Mouse (Mus musculus): ENCODE results near the gene Vamp2. TPM values are rescaled to one million over a fixed set of nuclear protein-coding genes. Genes with fewer than 3 reads are reported as not detected.
A peak's percentile ranks its signal among the peaks of the same experiment; 100 is the strongest.

Vamp2 gene
- total and polyA plus RNA-seq, 2 experiments from 2014 or later = 25.2 to 59.2 TPM

GRCm38 (mm10) chr11:69123056-69123692 lies 34.9 kb downstream of the Vamp2 start:
- Histone ChIP-seq H3K27me3 (ENCODE audit: control insufficient read depth, insufficient read depth, low read length) (no peaks in the 10 kb centered on the region), H3K4me1 (ENCODE audit: control insufficient read depth, insufficient read depth) (peaks cover 30% of the 10 kb centered on the region), H3K9ac (replicated peaks; ENCODE audit: low read depth, low read length) (peak overlapping the region; percentile 60), H3K27ac (ENCODE audit: low read depth) (peak overlapping the region; percentile 90), H3K4me2 (ENCODE audit: low read depth, low read length) (peak overlapping the region; percentile 90), H3K9me3 (replicated peaks; ENCODE audit: control insufficient read depth, low read length) (no peaks in the 10 kb centered on the region), H3K36me3 (replicated peaks; ENCODE audit: control insufficient read depth, insufficient read depth, low read length) (no peaks in the 10 kb centered on the region), H3K4me3 (ENCODE audit: low read depth, low read length) (peak overlapping the region; percentile 68)
- 1% methylated on average over 29 of the region's 29 CpGs for WGBS
- no peak for ATAC-seq (ENCODE audit: insufficient read depth, low read depth)
- TF ChIP-seq EP300 (IDR thresholded peaks at IDR 0.05; ENCODE audit: low read depth) (no peak), CTCF (IDR thresholded peaks at IDR 0.05; ENCODE audit: low read depth) (no peak)
- peak; percentile 76 for DNase-seq (ENCODE audit: low spot score)

DNA sequence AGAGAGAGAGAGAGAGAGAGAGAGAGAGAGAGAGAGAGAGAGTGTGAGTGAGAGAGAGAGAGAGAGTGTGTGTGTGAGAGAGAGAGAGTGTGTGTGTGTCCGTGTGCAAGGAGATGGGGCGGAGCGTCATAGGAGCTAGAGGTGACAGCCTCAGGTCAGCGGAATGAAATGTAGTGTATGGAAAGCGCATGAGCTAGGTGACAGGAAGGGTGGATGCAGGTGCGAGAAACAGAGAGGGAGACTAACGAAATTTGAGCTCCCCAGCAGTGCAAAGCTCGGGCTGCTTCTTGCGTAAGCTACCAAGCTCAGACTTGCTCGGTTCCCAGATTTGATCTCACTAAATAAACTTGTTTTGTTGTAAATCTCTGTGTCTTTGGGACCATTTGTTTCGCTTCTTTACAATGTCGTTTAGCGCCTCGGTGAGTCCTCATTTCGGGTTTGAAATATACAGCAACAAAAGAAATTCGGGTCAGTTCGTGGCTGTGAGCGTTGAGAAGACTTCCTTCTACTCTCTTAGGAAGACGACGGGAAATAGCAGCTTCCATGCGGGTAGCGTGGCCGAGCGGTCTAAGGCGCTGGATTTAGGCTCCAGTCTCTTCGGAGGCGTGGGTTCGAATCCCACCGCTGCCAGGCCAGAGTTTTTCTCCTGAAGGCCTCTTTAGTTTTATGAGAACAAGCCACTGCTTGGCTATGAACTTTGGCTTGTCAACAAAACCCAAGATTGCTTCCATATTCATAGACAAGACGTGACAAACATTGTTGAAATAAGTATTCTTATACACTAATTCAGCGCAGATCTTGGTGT lies 35.6 kb downstream of the Vamp2 start:
- Histone ChIP-seq H3K9ac (replicated peaks; ENCODE audit: low read depth, low read length) (peak overlapping the region; percentile 50), H3K4me3 (ENCODE audit: low read depth, low read length) (peak overlapping the region; percentile 68), H3K36me3 (replicated peaks; ENCODE audit: control insufficient read depth, insufficient read depth, low read length) (no peaks in the 10 kb centered on the region), H3K4me2 (ENCODE audit: low read depth, low read length) (peak overlapping the region; percentile 90), H3K4me1 (ENCODE audit: control insufficient read depth, insufficient read depth) (peaks cover 29% of the 10 kb centered on the region), H3K27me3 (ENCODE audit: control insufficient read depth, insufficient read depth, low read length) (no peaks in the 10 kb centered on the region), H3K27ac (ENCODE audit: low read depth) (peak overlapping the region; percentile 90), H3K9me3 (replicated peaks; ENCODE audit: control insufficient read depth, low read length) (no peaks in the 10 kb centered on the region)
- ATAC-seq (ENCODE audit: insufficient read depth, low read depth) = peak; percentile 51
- peak; percentile 79 for DNase-seq (ENCODE audit: low spot score)
- WGBS = under 1% methylated on average over 31 of the region's 31 CpGs
- TF ChIP-seq CTCF (IDR thresholded peaks at IDR 0.05; ENCODE audit: low read depth) (0 out of 2 replicates have a peak, but pooled peaks have one; percentile 10), EP300 (IDR thresholded peaks at IDR 0.05; ENCODE audit: low read depth) (no peak)

- Histone ChIP-seq H3K4me1 (ENCODE audit: control insufficient read depth, insufficient read depth) (peaks cover 25% of the 10 kb centered on the region), H3K27me3 (ENCODE audit: control insufficient read depth, insufficient read depth, low read length) (no peaks in the 10 kb centered on the region), H3K4me2 (ENCODE audit: low read depth, low read length) (peak overlapping the region; percentile 90; the same call in 1 of the 2 replicates), H3K4me3 (ENCODE audit: low read depth, low read length) (peak overlapping the region; percentile 68; the same call in 1 of the 2 replicates), H3K27ac (ENCODE audit: low read depth) (no peak overlapping the region), H3K36me3 (replicated peaks; ENCODE audit: control insufficient read depth, insufficient read depth, low read length) (no peaks in the 10 kb centered on the region), H3K9me3 (replicated peaks; ENCODE audit: control insufficient read depth, low read length) (no peaks in the 10 kb centered on the region), H3K9ac (replicated peaks; ENCODE audit: low read depth, low read length) (no peak overlapping the region)
- ATAC-seq (ENCODE audit: insufficient read depth, low read depth) (peak; percentile 25), DNase-seq (ENCODE audit: low spot score) (peak; percentile 79)
- no peak for TF ChIP-seq EP300 (IDR thresholded peaks at IDR 0.05; ENCODE audit: low read depth)
- TF ChIP-seq CTCF (IDR thresholded peaks at IDR 0.05; ENCODE audit: low read depth) = no peak
- WGBS = 0% methylated on average over 3 of the region's 3 CpGs
Observed at GRCm38 (mm10) chr11:69124498-69124847, 36.2 kb downstream of the Vamp2 start.

DNA sequence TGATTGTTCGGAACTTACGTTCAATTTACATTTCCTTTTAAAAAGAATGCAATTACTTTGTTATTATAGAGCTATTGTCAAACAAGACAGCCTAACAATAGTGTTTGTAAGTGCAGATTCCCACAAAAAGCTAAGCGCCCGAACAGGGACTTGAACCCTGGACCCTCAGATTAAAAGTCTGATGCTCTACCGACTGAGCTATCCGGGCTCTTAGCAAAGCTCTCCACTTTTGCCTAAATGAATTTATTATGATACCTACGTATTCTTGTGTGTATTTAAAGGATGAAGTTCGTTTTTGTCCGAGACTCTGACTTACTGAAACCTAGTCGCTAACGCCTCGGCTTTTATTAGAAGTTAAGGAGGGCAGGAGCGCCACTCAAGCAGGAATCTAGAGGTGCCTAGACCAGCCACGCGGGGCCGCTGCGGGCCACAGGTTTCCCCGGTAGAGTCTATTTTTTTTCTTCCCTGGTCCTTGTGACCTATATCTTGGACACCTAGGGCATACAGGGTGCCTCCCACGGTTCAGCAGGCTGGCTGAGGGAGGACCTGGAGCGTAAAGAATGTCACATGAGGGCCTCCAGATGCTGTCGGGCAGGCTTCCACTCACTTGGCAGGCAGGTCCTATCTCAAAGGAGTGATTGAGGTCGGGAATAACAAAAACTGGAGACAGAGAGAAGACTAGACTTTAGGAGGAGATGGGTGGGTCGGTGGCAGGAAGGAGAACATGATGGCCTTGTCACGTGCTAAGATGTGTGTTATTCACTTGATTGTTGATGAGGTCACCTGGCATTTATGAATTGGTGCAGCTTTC lies 37.0 kb downstream of the Vamp2 start:
- ATAC-seq (ENCODE audit: insufficient read depth, low read depth) (peak; percentile 25), DNase-seq (ENCODE audit: low spot score) (peak; percentile 87)
- Histone ChIP-seq H3K9ac (replicated peaks; ENCODE audit: low read depth, low read length) (peak overlapping the region; percentile 33; the same call in 1 of the 2 replicates), H3K4me2 (ENCODE audit: low read depth, low read length) (peak overlapping the region; percentile 81), H3K36me3 (replicated peaks; ENCODE audit: control insufficient read depth, insufficient read depth, low read length) (no peaks in the 10 kb centered on the region), H3K4me1 (ENCODE audit: control insufficient read depth, insufficient read depth) (peaks cover 22% of the 10 kb centered on the region), H3K4me3 (ENCODE audit: low read depth, low read length) (peak overlapping the region; percentile 57), H3K27me3 (ENCODE audit: control insufficient read depth, insufficient read depth, low read length) (no peaks in the 10 kb centered on the region), H3K27ac (ENCODE audit: low read depth) (peak overlapping the region; percentile 73), H3K9me3 (replicated peaks; ENCODE audit: control insufficient read depth, low read length) (no peaks in the 10 kb centered on the region)
- no peak for TF ChIP-seq EP300 (IDR thresholded peaks at IDR 0.05; ENCODE audit: low read depth)
- TF ChIP-seq CTCF (IDR thresholded peaks at IDR 0.05; ENCODE audit: low read depth) = peak; percentile 41
- WGBS = under 1% methylated on average over 24 of the region's 24 CpGs

DNA sequence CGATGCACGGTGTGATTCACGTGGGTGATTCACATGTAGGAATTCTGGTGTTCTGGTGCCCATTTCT lies 37.4 kb downstream of the Vamp2 start, which contains the start of gene Aloxe3:
Gene Aloxe3, plus strand, starts transcription at position 45 of the 67 bp plus-strand sequence.
- H3K4me2 ChIP-seq (ENCODE audit: low read depth, low read length) = peak within 1 kb of the TSS; percentile 81
- no peaks in the 10 kb centered on the region for H3K36me3 ChIP-seq (replicated peaks; ENCODE audit: control insufficient read depth, insufficient read depth, low read length)
- no peaks in the 10 kb centered on the region for H3K27me3 ChIP-seq (ENCODE audit: control insufficient read depth, insufficient read depth, low read length)
- DNase-seq (ENCODE audit: low spot score) = no peak
- peak within 1 kb of the TSS; percentile 57 for H3K4me3 ChIP-seq (ENCODE audit: low read depth, low read length)
- no peak for ATAC-seq (ENCODE audit: insufficient read depth, low read depth)
- TF ChIP-seq EP300 (IDR thresholded peaks at IDR 0.05; ENCODE audit: low read depth) (no peak), CTCF (IDR thresholded peaks at IDR 0.05; ENCODE audit: low read depth) (no peak)
- 1% methylated on average over 3 of the region's 3 CpGs for WGBS
- H3K9ac ChIP-seq (replicated peaks; ENCODE audit: low read depth, low read length) = peak within 1 kb of the TSS; percentile 33; the same call in 1 of the 2 replicates
- peak within 1 kb of the TSS; percentile 73 for H3K27ac ChIP-seq (ENCODE audit: low read depth)
- no peaks in the 10 kb centered on the region for H3K9me3 ChIP-seq (replicated peaks; ENCODE audit: control insufficient read depth, low read length)
- peaks cover 18% of the 10 kb centered on the region for H3K4me1 ChIP-seq (ENCODE audit: control insufficient read depth, insufficient read depth)
